Mouse (Mus musculus) embryonic facial prominence, embryonic 14.5 days (tissue): Measurements from ENCODE around the gene Hsdl2. TPM values are rescaled to one million over a fixed set of nuclear protein-coding genes. Genes with fewer than 3 reads are reported as not detected.
A peak's percentile ranks its signal among the peaks of the same experiment; 100 is the strongest.

Source experiments
- ATAC-seq: fragments of 200-750 bp; cut with Nextera tagmentation; 2 replicates; pipeline ENCODE4 v1.8.0; 2017; ENCODE audit warnings: low read depth, moderate number of reproducible peaks, moderate TSS enrichment
- DNase-seq: peaks from one replicate; pipeline ENCODE4 v3.0.0-alpha.2; 2015; ENCODE audit warnings: low spot score
- H3K27ac ChIP-seq: fragments of 300-500 bp; sonication (generic); replicated peaks from 2 replicates; pipeline ENCODE4 v1.5.1; 2014; ENCODE audit warnings: low read depth, mild to moderate bottlenecking, low read length, moderate library complexity
- H3K27me3 ChIP-seq: fragments of 300-500 bp; sonication (generic); replicated peaks from 2 replicates; pipeline ENCODE4 v1.6.1; 2014; ENCODE audit warnings: low read length; ENCODE audit not compliant: control insufficient read depth, insufficient read depth
- H3K36me3 ChIP-seq: fragments of 300-500 bp; sonication (generic); 2 replicates; pipeline ENCODE4 v1.6.1; 2014; ENCODE audit warnings: low read length, mixed read lengths; ENCODE audit not compliant: control insufficient read depth, insufficient read depth
- H3K4me1 ChIP-seq: fragments of 300-500 bp; sonication (generic); 2 replicates; pipeline ENCODE4 v1.6.1; 2014; ENCODE audit warnings: antibody characterized with exemption, low read length; ENCODE audit not compliant: control insufficient read depth, insufficient read depth
- H3K4me2 ChIP-seq: fragments of 300-500 bp; sonication (generic); 2 replicates; pipeline ENCODE4 v1.6.1; 2014; ENCODE audit warnings: low read depth, mild to moderate bottlenecking, low read length, moderate library complexity, mixed read lengths
- H3K4me3 ChIP-seq: fragments of 300-500 bp; sonication (generic); 2 replicates; pipeline ENCODE4 v1.5.1; 2014; ENCODE audit warnings: low read depth, mild to moderate bottlenecking, low read length
- H3K9ac ChIP-seq: fragments of 300-500 bp; sonication (generic); 2 replicates; pipeline ENCODE4 v1.6.1; 2014; ENCODE audit warnings: low read depth, mild to moderate bottlenecking, low read length, moderate library complexity, mixed read lengths
- H3K9me3 ChIP-seq: fragments of 300-500 bp; sonication (generic); 2 replicates; pipeline ENCODE4 v1.6.1; 2016; ENCODE audit warnings: low read length; ENCODE audit not compliant: control insufficient read depth
- WGBS: fragments of 180-500 bp; shearing (Covaris S2); extraction: QIAGEN DNeasy Blood & Tissue Kit; methylation state at CpG from one replicate; pipeline ENCODE4 v1.1.7; 2014; 5-methylcytosine and 5-hydroxymethylcytosine counted together
- polyA plus RNA-seq: library from polyadenylated mRNA; unstranded; fragments of >200 nt; fragmentation: Nextera tagmentation; extraction: Ambion mirVana; gene quantifications from 2 replicates; pipeline ENCODE4 v1.2.1, GENCODE M21; 2014

Gene Hsdl2
- polyA plus RNA-seq, 1 experiment from 2014 or later = 23.1 TPM

GRCm38 (mm10) chr4:59663451-59663850 lies 82.1 kb downstream of the Hsdl2 start:
- no peaks in the 10 kb centered on the region for H3K27me3 ChIP-seq
- H3K9ac ChIP-seq = no peak overlapping the region
- H3K27ac ChIP-seq = no peak overlapping the region

GRCm38 (mm10) chr4:59666550-59667317 lies 85.4 kb downstream of the Hsdl2 start:
- no peak overlapping the region for H3K4me3 ChIP-seq
- WGBS = 68% methylated on average over 3 of the region's 3 CpGs
- DNase-seq (no peak), ATAC-seq (no peak)
- H3K27me3 ChIP-seq = no peaks in the 10 kb centered on the region
- H3K36me3 ChIP-seq = no peaks in the 10 kb centered on the region
- no peak overlapping the region for H3K9ac ChIP-seq
- 0 out of 2 replicates have a peak, but pooled peaks cover 4% of the 10 kb centered on the region for H3K4me1 ChIP-seq
- H3K27ac ChIP-seq = no peak overlapping the region
- H3K9me3 ChIP-seq = no peaks in the 10 kb centered on the region
- no peak overlapping the region for H3K4me2 ChIP-seq

More at GRCm38 (mm10) chr4:59663451-59663850, 82.1 kb downstream of the Hsdl2 start:
- no peaks in the 10 kb centered on the region for H3K36me3 ChIP-seq
- 89% methylated on average over 6 of the region's 6 CpGs for WGBS
- no peak overlapping the region for H3K4me3 ChIP-seq
- H3K4me1 ChIP-seq = 0 out of 2 replicates have a peak, but pooled peaks cover 4% of the 10 kb centered on the region
- DNase-seq (no peak), ATAC-seq (no peak)
- H3K4me2 ChIP-seq = no peak overlapping the region
- H3K9me3 ChIP-seq = no peaks in the 10 kb centered on the region

- H3K4me2 ChIP-seq = no peak overlapping the region
- 0 out of 2 replicates have a peak, but pooled peaks cover 4% of the 10 kb centered on the region for H3K4me1 ChIP-seq
- H3K36me3 ChIP-seq = no peaks in the 10 kb centered on the region
- H3K27ac ChIP-seq = no peak overlapping the region; the same call in 1 of the 2 replicates
- H3K9me3 ChIP-seq = no peaks in the 10 kb centered on the region
- H3K4me3 ChIP-seq = no peak overlapping the region
- H3K27me3 ChIP-seq = no peaks in the 10 kb centered on the region
- 46% methylated on average over 3 of the region's 3 CpGs for WGBS
- DNase-seq (peak; percentile 70), ATAC-seq (peak; percentile 87; the same call in 1 of the 2 replicates)
- no peak overlapping the region for H3K9ac ChIP-seq
These were observed 86.7 kb downstream of the Hsdl2 start for GRCm38 (mm10) chr4:59668050-59668449.

Other genes with a start within 250 kb of the Hsdl2 start
- gene Susd1, start 142.9 kb upstream of the Hsdl2 start, polyA plus RNA-seq = 2.1 and 2.2 TPM in 2 replicates
- 53.0 and 55.5 TPM in 2 replicates for gene Ptbp3, start 32.2 kb upstream of the Hsdl2 start, polyA plus RNA-seq
- 14.9 and 18.5 TPM in 2 replicates for gene E130308A19Rik, start 44.6 kb downstream of the Hsdl2 start, polyA plus RNA-seq
- gene Inip, start 220.0 kb downstream of the Hsdl2 start, polyA plus RNA-seq = 34.3 and 40.6 TPM in 2 replicates
- 14.1 and 15.1 TPM in 2 replicates for gene Snx30, start 224.3 kb downstream of the Hsdl2 start, polyA plus RNA-seq